Mouse (Mus musculus) kidney, postnatal 14 days (tissue): ENCODE results near the gene Nsf.
A peak's percentile ranks its signal among the peaks of the same experiment; 100 is the strongest.
"Not testable (repeated sequence)": the region's sequence is repeated elsewhere in the genome, so short reads cannot be mapped to it uniquely, and the experiment has no call there.

Experiments
- DNase-seq: peaks from one replicate; pipeline ENCODE4 v3.0.0; 2022; ENCODE audit warnings: mixed read lengths

The Nsf gene

DNA sequence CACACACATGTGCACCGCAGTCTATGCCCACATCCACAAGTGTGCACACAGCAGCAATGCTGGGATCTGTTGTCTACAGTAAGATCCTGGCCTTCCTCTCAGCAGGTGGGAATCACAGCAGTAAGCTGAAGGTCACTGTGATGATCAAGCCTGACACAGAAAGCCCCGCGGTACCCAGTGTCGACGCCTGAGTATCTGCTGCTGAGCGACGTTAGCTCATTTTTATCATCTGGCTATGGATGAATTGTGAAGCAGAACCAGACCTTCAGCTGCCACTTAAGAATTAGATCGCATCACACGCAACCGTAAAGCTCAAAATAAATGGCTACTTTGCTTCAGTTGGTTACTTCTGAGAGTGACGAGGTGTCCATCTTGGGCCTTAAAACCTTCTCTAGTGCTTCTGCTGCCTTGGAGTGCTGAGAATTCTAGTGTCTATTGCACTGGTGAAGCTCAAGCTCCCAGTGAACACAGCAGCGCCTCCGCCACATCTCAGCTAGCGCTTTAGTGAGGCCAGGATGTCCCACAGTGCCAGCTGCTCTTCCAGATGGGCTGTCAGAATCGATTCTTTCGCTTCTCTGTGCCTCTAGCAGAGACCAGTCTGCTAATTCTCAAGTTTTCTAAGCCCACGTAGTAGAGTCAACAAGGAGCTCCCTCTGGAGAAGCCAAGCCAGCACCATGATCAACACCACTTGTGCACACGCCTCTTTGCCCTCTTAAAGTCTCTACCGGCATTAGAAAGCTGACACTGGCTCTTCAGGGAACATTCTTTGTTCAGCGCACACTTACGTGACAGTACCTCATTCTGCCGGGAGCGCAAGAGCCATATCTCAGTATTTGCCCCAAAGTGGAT is 63.3 kb downstream of the Nsf start:
- no peak for DNase-seq

DNA sequence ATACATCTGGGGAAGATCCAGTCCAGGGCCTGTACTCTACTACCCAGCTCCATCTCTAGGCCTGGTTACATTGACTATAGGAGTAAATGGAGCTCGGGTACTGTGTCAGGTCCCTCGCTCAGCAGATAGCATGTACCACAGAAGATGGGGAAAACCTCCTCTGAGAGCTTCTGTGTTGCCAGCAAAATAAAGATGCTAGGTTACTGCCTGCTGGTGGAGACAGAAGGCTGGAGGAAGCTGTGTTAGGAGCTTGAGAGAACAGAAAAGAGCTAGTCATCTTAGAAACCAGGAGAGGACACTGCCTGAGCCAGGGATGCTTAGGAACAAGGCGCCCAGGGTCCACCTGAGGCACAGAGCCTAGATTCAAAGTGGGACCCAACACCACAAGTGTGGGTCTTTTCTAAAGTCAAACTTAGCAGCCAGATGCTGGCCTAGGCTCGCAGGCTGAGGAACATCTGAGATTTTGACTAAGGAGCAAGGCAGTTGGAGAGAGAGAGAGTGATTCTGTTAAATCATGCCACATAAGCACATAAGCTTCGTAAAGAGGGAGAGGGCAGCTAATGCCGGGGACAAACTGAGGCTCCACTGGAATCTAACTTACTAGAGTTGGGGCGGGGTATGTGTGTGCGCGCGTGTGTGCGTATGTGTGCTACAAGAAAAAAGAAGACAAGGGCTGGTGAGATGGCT is 66.0 kb downstream of the Nsf start:
- no peak for DNase-seq

DNA sequence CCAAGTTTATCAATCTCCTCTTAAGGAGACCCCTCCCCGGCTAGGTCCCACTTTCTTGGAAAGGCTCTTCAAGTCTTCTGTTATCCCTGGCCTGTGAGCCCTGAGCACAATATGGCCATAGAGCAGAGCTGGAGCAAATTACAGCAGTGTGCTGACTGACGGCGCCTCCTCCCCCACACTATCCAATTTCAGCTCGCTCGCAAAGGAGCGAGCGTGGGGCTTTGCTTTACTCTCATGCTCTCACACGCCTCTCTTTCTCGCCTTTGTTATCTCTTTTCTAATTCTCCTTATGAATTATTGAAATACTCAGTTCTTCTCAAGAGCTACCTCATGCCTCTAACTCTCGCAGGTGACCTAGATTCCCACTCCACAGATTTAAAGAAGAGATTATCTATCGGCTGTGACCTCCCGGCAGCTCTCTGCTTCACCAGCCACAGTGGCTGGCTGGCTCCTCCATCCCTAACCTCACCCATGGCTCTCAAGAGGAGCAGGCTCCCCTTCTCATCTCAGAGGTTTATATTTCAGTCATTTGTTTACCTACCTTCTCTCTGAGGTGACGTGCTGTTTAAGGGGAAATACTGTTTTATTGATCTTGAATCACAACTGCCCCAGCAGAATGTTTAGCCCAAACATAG is 69.0 kb downstream of the Nsf start:
- DNase-seq = no peak

DNA sequence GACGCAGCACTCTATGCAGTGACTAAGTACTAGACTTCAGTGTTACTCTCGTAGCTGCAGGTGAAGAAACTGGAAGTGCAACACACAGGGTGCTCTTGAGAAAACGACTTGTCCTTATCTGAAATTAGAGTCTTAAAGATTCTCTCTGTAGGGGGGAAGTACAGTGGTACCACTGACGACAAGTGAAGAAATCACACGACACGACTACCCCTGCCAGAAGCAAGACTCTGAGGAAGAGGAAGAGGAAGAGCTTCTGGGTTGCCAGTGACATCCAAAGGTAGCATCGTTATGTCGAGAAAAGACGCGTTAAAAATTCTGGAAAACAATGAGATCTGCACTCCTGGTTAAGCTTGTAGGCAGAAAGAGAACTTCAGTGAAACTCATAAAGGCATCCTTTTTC is 70.1 kb downstream of the Nsf start:
- no peak for DNase-seq

DNA sequence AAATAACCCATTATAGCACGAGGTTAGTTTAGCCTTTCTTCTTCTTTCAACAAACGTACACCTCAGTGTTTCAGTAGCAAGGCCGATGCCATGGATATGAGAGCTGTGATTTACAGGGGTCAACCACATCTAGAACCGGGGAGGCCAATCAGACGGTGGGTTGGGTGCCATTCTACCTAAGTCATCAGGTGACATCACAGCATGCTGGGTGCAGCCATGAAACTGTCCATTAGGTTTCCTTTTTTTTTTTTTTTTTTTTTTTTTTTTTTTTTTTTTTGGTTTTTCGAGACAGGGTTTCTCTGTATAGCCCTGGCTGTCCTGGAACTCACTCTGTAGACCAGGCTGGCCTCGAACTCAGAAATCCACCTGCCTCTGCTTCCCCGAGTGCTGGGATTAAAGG is 74.4 kb downstream of the Nsf start:
- DNase-seq = not testable (repeated sequence)

DNA sequence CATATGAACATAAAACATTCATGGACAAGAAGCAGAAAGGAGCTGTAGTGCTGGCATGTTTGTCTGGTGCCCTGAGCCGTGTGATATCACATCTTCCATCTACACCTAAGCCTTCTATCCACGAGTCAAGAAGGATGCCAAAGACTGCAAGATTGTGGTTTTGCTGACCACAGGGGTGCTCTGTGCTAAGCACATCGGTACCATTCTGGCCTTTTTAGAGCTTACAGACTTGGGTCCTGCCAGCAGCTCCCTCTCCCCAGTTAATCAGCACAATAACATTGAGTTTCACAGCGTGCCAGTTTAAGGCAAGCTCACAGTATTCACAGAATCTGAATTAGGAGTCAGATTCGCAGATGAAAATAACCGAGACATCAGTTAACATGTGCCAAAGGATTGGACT is 75.4 kb downstream of the Nsf start:
- no peak for DNase-seq

DNA sequence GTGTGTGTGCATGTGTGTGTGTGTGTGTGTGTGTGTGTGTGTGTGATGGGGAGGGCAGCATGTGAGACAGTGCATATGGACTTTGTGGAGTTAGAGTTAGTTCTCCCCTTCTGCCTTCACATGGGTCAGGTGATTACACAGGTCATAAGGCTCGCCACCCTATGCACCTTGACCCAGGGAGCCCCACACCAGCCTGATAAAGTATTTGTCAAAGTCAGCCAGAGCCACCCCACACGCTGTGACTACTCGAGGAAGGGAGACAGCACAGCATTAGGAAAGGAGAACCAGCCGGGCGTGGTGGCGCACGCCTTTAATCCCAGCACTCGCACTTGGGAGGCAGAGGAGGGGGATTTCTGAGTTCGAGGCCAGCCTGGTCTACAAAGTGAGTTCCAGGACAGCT is 83.5 kb downstream of the Nsf start:
- DNase-seq = no peak

DNA sequence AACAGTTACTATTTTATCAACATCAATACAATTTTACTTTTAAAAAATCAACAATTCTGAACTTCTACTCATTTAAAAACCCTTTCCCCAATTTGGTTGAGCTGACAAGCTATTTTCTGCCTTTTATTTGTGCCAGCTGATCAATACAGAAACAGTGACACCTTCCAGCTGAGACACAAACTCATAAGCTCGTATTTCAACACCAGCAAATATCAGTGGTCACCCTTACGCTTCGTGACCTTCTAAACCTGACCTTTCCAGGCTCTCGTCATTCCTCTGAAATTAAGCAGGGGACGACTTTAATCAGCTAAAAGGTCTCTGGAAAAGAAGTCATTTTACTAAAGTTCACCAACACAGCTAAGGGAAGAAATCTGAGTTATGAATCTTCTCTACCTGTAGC is 86.2 kb downstream of the Nsf start:
- no peak for DNase-seq

DNA sequence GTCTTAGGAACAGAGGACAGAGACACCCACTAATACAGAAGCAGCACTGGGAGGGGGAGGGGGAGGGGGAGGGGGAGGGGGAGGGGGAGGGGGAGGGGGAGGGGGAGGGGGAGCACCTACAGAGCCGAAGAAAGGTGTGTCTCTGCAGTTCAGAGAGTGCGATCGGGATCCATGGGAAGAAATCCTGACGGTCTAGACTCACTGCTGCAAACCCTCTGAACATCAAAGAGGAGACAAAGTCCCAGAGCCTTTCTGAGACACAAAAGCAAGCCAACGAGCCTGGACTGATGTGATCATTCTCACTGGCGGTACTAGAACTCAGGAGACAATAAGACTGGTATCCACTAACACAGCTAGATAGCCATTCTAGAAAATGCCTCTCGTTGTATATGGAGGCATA is 88.5 kb downstream of the Nsf start:
- no peak for DNase-seq

DNA sequence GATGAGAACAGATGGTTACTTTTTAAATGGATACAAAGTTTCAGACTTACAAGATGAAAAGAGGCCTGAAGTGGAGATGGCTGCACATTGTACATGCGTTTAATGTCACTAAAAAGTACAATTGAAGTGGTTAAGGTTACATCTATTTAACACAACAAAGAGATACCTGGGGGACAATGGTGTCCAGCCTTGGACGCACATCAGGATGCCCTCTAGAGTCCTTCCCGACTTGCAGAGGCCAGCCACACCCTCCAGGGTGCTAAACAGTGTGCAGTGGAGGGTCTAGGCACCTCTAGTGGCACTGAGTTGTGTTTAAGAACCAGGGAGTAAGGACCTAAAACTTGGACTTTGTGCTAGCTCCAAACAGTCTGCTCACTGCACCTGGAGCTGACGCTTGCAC is 89.4 kb downstream of the Nsf start:
- no peak for DNase-seq

DNA sequence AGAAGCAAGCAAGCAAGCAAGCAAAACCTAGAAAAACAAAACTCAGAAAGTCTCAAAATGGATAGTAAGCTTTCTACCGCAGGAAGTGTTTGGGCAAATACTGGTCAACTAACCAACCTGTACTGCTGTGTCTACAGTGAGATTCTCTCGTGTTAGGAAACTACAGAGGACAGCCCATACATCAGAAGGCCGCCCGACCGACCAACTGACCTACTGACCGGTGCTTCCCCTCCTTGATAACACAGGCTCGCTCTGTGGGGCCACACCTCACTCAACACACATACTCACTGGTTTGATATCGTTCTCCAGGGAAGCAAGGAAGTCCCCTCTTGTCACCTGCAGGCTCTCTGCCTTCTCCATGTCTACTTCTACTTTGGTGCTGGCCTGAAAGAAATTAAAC is 90.9 kb downstream of the Nsf start:
- no peak for DNase-seq

DNA sequence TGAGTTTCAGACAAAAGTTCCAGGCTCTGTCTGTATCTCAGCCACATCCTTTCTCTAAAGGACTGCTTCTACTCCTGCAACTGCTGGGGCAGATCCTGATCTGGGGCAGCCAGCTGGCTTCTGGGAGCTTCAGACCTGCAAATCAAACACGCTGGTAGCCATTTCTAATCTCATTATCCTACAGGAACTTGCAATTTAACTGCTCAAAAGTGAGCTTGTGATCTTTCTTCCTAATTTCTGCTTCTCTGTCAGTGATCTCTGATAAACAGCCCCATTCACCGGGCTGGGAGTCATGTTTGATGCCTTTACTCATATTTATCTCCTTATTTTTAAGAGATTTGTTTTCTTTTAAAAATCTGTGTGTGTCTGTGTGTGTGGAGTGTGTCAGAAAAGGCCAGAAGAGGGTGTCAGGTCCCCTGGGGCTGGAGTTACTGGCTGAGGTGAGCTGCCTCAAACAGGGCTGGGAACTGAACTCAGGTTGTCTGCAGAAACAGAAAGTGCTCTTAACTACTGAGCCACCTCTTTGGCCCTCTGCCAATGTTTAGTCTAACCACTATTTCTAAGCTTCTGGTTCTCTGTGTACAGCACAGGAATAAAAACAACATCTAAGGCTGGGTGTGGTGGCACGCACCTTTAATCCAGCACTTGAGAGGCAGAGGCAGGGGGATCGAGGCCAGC is 93.8 kb downstream of the Nsf start:
- DNase-seq = peak; percentile 13

DNA sequence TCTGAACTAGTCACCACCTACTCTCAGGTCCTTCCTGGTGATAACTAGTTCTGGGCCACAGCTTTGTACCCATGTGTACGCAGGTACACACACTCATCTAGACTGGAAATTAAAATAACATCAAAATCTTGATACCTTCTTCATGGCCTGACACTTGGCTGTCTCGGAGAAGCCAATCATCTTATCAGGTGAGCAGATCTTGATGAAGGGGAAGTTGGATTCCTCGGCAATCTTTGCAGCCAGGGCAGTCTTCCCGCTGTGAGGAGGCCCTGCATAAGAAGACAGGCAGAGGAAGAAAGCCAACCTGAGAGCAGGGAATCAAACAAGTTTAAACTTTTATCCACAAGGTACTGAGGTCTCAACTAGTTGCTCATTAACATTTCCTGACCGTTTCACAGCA is 95.1 kb downstream of the Nsf start:
- DNase-seq = no peak

DNA sequence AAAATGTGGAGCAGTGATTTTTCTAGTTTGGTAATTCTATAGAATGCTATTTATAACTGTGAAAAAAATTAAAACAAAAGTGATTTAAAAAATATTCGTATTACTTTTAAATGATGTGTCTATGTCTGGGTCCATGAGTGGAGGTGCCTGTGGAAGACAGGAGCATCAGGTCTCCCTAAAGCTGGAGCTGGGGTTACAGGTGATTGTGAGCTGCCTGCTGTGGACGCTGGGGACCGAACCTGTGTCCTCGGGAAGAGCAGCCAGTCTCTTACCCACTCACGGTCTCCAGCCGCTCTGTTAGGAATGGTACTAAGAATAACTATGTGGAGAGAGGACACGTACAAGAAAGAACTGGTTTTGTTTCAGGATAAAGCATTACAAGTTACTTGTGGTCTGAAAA is 97.2 kb downstream of the Nsf start:
- no peak for DNase-seq

DNA sequence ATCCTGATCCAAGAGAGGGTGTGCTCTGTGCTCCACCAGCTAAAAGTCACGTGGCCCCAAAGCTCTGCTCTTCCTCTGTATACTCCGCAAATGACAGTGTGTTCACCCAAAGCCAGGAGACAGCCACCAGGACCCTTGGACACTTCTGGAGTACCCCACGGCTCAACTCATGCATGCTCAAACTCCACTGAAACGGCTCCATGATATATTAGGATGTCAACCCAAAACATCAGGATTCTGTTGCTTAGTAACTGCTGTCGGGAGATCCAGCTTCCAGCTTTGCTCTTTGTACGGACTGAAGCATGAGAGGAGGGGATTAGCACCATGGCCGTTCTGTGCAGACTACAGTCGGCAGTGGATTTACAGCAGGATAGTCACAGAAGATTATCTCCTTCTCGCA is 99.6 kb downstream of the Nsf start:
- peak; percentile 12 for DNase-seq

DNA sequence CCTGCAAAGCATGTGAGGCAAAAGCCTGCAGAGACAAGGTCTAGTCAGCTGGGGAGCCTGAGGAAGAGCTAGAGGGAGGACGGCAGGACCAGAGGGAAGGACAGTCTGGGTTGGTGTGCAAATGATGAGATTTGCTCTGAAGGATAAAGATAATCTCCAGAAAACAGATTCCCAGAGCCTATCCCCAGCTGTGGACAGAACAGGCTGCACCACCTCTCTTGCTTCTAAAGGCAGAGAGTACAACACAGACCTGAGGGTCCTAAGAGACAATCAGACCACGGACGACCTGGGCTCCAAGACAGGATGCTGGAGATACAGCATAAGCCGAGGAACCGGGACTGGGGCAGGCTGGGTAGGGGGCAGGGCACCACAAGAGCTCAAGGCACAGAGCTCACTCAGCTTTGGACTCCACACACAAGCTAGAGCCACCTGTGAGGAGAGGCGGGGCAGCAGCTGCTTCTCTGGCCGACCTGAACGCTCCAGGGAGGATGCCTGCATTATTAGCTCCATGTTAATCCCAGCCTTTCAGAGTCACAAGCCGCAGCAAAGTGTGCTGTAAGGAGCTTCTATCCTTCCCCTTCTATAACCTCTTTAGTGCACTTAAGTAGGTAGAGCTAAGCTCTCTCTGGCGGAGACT is 100.5 kb downstream of the Nsf start:
- no peak for DNase-seq

DNA sequence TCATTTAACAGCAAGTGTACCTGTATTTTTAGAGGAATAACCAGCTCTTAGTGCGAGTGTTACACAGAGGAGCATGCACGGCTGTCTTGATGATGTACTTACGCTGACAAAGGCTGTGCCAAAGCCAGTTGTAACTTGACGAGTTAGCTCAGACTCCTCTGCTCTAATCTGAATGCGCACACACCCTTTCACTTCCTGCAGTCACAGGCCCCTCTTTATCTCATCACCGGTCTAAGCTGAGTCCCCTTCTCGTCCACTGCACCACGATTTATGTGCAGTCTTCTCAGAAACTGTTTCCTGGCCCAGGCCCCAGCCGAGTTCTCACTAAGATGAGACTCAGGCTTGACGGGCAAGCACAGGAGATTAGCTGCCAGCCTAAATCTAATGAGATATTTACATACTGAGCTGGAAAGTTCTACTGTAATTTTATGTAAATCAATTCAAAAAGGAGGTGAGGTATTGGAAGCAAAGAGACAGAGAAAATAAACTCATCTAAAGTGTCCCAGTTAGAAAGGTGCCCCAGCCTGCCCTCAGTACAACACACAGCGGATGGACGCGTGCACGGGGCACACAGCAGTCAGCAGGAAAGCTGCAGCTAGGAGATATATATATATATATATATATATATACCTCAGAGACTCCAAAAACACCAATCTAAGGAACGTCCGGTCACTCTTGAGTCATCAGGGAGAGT is 101.1 kb downstream of the Nsf start:
- DNase-seq = no peak

DNA sequence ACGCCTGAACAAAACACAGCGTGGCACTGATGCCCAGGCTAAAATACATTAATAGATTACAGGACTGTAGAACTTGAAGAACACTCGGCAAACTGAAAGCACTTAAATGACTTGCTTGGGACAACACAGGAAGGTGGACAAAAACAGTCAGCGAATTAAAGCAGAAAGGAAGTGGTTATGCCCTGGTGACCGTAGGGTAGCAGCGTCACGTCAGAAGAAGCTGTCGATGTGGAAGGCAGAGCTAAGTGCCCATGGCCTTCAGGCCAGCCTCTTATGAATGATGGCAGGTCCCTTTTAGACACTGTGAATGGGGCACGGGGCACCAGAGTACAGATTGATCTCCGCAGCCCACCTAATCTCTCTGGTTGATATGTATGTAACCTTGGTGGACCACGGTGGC is 105.6 kb downstream of the Nsf start:
- DNase-seq = no peak

DNA sequence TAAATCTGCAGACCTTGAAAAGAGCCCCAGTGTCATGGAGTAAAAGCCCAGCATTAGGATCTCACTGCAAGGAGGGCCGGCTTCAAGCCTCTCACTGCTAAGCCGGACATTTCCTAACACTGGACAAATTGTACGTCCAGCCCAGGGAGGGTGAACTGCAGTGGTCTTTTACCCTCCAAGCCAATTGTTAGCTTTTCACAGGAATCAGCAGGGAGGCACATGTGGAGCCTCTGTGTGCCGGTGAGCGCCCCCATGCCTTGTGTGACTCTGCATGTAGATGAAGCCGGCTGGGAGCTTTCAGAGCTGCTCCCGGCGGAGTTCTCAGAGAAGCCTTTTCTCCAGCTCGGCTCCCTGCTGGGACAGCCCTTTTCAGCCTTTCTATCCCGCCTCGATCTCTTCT is 113.0 kb downstream of the Nsf start:
- DNase-seq = no peak

DNA sequence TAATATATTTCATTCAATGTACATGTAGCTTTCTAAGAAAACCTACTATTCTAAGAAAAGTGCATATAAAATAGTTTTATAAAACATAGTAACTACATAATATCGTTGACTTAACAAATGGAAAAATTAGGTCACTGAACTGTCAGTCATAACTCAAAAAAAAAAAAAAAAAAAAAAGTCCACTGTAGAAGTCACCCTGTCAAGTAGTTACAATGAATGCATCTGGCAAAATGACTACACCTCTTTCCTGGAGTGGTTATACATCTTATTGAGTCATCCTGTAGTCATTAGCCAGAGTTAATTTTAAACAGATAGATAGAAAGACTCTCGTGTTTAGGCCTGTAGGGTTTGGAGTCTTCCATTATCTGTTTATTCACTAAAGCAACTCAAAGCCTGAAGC is 114.9 kb downstream of the Nsf start:
- no peak for DNase-seq

DNA sequence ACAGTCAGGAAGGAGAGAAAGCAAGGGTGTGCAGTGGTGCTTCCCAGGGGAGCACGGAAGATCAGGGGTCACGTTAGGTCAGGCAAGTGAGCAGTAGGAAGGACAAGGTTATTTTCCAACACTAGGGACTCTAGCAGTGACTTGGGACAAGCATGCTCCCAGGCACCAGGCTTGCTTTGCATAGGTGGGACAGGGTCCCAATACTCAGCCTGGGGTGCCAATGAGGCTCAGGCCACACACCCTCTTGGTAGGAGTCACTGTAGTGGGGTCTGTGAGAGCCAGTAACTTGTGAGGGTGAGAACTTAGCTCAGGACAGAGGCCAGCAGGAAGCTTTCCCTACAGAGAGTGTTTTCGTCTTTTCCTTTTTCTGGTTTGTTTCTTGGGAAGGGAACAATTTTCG is 121.5 kb downstream of the Nsf start:
- no peak for DNase-seq

DNA sequence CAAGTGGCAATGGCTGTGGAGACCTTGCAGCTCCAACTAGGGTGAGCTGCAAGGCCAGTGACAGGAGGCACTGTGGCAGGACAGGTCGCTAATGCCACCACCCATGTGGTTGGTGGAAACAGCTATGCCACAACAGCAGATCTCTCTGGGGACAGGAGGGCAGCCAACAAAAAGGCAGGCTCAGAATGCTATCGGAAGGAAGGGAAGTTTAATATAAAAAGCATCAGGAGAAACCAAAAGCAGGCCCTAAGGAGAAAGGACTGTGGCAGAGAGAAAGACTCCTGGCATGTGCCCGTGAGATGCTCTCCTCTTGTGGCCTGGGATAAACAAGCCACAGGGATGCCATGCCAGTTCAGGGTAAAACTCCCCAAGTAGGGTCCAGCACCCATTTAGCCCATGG is 122.1 kb downstream of the Nsf start:
- no peak for DNase-seq

DNA sequence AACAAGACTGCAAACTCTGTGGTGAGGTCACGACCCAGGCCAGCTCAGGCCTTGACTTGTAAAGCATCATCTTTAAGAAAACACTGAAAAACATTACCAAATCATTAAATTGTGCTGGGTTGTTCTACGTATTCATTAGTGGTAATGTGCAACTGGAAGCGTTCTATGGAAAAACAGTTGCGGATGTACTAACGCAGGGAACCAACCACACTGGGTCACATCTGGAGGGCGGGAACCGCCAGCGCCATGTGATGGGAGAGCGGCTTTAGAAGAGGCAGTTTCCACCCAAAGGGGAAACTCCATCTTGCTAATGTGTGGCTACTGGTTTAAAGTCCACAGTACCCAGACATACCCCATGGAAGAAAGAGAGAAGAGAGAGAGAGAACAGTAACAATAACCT is 123.4 kb downstream of the Nsf start:
- DNase-seq = no peak
